Mouse (Mus musculus) left cerebral cortex, adult 6 months (tissue): ENCODE results near the gene Gata3. TPM values are rescaled to one million over a fixed set of nuclear protein-coding genes. Genes with fewer than 3 reads are reported as not detected.

Experiments used
- long read RNA-seq, 2 experiments: library from polyadenylated mRNA; unstranded; transcript quantifications; one replicate each; pipeline ENCODE4 v2.0.0; 2019 to 2020
- polyA plus RNA-seq: library from polyadenylated mRNA; unstranded; fragments of <200 nt; fragmentation: Nextera tagmentation; gene quantifications from 2 replicates; pipeline ENCODE4 v1.2.3, GENCODE M21; 2021

The Gata3 gene
- not detected in 2 replicates for polyA plus RNA-seq
- long read RNA-seq, experiment 1: 0 reads
- long read RNA-seq, experiment 2: 0 reads

DNA sequence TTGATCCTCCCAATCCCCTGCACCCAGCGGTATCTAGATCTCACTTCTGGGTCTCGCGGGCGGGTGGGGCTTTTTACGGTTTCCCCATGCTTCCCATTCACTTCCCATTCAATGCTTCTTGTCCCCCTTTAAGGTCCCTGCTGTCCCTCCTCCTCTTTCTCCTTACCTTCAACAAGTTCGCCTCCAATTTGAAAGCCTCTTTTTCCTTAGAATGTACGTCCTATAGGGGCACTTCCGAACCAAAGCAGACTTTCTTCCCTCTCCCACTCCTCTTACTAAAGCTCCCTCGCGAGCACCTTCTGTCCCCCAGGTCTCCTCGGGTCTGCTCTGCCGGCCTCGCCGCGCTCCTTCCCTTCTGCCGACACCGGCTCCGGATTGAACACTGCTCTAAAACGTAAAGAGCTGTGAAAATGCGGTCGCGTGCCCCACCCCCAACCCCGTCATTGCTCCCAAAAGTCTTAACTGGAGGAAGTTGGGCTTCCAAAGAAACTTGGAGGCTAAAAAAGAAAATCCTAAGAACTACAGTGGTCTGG is at the start of gene Gata3:
Gene Gata3, minus strand, starts transcription at position 384 of the 533 bp plus-strand sequence.

DNA sequence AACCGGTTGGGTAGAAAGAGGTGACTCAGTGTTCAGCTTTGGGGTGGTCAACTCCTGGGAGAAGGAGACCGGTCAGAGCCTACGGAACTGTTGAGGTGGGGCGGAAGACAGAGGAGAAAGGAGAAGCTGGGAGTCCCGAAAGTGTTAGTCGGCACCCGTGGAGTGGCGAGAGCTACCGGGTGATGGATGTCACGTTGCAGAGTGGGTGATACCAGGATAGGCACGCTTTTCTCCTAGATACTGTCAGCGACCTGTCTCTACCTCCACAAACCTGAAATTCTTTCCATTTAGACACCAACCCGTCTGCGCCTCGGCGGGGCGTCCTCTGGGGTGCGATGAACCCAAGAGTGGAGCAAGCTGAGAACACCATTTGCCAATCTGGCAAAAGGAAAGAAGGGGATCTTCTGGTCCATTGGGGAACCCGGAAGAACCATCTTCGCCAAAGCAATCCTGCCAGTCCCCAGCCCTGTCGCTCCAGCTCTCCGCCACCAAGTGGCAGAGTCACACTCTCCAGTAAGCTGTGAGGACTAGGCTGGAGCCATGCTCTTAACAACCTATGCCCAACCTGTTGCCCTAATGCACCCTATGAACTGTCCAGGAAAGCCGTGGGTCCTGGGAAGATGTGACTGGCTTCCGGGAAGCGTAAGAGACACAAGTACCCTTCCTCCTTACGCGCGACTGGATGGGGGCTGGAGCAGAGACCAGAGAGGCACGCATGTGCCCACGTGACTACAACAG is 752 bp downstream of the Gata3 start, which contains the start of gene 9230102O04Rik:
Gene 9230102O04Rik, minus strand, starts transcription at position 628 of the 738 bp plus-strand sequence.

GRCm38 (mm10) chr2:9881051-9881591 is 8.7 kb downstream of the Gata3 start, which contains the start of gene 4930412O13Rik:
Gene 4930412O13Rik, plus strand, starts transcription at chr2:9881252.

Other genes starting within 250 kb of the Gata3 start
- gene 4930412O13Rik, start 8.8 kb downstream of the Gata3 start, polyA plus RNA-seq: not detected in 2 replicates
- gene 9230102O04Rik, start 494 bp downstream of the Gata3 start, polyA plus RNA-seq: not detected in 2 replicates
- 6.7 TPM in 2 replicates for gene Taf3, start 158.6 kb upstream of the Gata3 start, polyA plus RNA-seq
- 736 and 820 TPM in 2 replicates for gene Atp5c1, start 190.5 kb upstream of the Gata3 start, polyA plus RNA-seq
- gene Kin, start 190.6 kb upstream of the Gata3 start, polyA plus RNA-seq: 13.2 and 13.6 TPM in 2 replicates
- gene Itih2, start 241.4 kb upstream of the Gata3 start, polyA plus RNA-seq: 0.68 and 0.87 TPM in 2 replicates